Mouse (Mus musculus) mature B cell (primary cell): Measurements from ENCODE around the gene Kcnk2.

ENCODE experiments used
- in situ Hi-C: fragments of 300-500 bp; cut with MboI; formaldehyde crosslinking; loops from 2 replicates; pipeline ENCODE4 v1.14.3; 2019

The Kcnk2 gene

DNA sequence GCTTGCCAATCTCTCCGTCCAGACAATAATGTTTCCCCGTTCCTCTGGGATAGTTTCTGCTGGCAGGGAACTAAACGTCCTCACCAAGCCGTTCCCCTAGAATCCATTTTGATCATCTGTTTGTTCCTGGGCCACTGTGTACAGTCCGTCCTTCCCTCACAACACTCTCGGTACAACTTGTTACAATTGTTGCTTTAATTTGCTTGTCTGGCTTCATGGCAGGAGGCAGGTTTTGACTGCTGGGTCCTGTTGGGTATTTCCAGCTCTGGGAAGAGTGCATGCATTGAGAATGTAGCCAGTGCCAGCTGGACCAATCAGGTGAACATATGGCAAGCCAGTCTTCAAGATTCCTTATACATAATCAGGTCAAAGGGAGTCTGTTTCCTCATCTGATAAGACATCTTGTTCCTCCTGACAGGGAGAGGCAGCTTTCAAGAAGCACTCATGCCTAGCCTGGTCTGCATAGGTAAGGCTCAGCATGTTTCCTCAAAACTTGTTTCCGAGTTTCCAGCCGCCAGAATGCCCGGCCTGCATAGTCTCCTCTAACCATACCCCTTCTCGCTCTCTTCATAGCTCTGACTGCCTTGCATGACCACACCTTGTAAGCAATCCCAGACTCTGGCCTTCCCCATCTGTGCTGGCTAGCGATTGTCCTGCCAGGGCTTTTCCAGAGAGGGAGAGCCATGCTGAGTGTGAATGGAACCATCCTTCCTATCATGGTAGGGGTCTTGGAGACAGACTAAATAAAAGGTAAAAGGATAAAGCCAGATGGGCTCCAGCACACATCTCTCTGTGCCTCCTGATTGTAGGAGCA, 184.1 kb downstream of the Kcnk2 start:
- in situ Hi-C loops: no loop called here

GRCm38 (mm10) chr1:189215131-189215530, 186.9 kb downstream of the Kcnk2 start:
- in situ Hi-C loops: no loop called here

GRCm38 (mm10) chr1:189214477-189214876, 187.6 kb downstream of the Kcnk2 start:
- in situ Hi-C loops: no loop called here

- in situ Hi-C loops: no loop called here
Observed at GRCm38 (mm10) chr1:189209715-189210108, 192.4 kb downstream of the Kcnk2 start.

DNA sequence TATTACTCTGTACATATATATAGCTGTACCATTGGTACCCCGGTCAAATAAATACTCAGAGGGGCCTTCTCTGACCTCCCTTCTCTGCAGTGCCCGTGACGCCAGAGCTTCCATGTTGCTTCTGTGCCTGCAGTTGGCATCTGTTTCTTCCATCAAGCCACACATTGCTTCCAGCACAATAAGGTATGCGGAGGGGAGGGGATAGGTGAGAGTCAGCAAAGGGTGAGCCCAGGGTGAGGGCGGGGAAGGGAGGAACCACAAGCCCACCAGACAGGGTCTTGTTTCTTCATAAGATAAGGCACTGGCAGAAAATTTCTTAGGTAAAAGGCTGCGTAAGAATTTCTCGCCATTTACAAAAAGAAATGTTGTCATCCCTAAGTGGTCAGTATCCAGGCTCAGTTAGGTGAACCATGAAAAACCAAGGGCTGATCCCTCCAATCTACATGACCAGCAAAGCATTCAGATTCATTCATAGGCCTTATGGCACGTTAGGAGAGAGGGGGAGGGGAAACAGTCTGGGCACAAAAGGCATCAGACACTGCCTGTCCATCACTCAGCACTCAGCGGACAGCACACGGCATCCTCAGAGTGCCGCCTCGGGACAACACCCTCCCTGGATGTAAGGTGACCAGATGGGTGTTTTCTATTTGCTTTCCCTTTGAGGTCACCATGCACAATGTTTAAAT, 192.9 kb downstream of the Kcnk2 start:
- in situ Hi-C loops: no loop called here

DNA sequence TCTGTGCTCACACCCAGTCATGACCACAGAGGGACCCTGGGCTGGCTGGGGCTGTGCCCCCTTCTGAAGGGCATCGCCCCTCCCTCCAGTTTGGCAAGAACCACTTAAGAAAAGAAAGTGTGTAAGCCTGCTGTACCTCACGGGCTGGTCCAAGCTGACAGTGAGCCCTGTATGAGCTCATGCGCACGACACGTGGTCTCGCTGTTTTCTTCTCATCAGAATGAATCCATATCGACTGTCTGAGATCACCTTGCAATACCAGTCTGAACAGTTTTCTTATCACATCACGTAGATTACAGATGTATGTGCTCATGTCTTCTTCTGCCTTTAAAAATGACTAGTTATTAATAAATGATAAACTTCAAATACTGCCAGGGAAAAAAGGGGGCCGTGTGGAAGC, 193.5 kb downstream of the Kcnk2 start:
- in situ Hi-C loops: no loop called here

GRCm38 (mm10) chr1:189195758-189196157, 206.3 kb downstream of the Kcnk2 start:
- in situ Hi-C loops: no loop called here

DNA sequence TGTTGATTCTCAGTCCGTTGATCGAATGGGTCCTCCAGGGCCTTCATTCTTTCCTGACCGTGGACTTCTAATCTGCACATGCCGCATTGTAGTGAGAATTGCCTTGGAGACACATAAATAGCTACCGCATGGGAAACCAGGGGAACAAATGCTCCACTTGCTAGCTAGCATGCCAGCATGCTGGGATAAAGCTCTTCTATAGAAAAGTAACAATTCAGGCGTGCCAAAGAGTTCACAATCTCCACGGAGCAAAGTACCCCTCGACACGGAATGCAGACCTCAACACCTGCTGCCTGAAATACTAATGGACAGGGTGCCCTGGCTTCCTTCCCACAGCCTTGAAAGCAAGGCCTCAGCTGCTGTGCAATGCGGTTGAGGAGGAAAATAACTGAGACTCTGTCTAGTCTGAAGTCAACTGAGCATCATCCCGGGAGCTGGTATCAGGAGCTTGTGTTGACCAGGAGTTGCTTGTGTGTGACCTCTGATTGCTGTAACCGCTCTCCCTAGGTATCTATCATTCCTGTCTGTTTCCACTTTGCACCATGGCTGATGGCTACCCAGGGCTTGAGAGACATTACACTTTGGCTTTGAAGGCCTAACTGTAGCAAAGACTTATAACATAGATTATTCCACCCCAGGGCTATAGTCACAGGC, 214.2 kb downstream of the Kcnk2 start:
- in situ Hi-C loops: no loop called here

GRCm38 (mm10) chr1:189185206-189185750, 216.8 kb downstream of the Kcnk2 start:
- in situ Hi-C loops: no loop called here

DNA sequence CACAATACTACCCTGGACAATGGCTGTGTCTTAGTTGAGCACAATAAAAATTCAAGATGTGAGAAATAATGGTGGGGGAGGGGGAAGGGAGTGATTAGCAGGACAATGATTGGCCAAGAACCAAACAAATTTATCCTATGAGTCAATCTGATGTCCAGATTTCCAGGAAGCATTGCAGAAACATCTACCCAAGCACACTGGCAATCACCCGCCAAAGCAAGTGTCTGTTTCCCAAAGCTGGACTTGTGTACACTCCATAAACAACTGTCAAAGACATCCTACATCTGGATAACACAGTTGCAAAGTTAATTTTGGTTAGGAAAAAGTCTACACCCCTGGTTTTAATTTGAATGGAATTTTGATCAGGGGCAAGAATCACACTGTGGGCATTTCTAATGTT, 224.3 kb downstream of the Kcnk2 start:
- in situ Hi-C loops: no loop called here

DNA sequence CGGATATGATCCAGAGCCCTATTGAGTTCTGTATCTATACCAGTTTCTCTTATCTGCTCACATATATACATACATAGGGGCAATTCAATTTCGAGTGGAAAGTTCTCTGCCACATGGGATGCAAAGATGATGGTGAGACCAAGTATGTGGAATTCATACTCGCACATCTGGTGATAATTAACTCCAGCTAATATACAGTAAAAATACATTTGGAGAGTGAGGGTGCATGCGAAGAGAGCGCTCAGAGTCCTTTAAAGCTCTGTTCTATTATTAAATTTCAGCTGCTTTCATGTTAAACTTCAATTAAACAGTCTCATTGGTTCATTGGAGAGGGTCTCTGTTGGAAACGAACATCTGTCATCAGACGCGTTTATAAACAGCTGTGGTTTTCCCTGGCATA, 228.6 kb downstream of the Kcnk2 start:
- in situ Hi-C loops: no loop called here

GRCm38 (mm10) chr1:189171138-189171537, 230.9 kb downstream of the Kcnk2 start:
- in situ Hi-C loops: no loop called here

GRCm38 (mm10) chr1:189165756-189166155, 236.3 kb downstream of the Kcnk2 start:
- in situ Hi-C loops: no loop called here

GRCm38 (mm10) chr1:189165141-189165540, 236.9 kb downstream of the Kcnk2 start:
- in situ Hi-C loops: no loop called here

GRCm38 (mm10) chr1:189164721-189165120, 237.4 kb downstream of the Kcnk2 start:
- in situ Hi-C loops: no loop called here

DNA sequence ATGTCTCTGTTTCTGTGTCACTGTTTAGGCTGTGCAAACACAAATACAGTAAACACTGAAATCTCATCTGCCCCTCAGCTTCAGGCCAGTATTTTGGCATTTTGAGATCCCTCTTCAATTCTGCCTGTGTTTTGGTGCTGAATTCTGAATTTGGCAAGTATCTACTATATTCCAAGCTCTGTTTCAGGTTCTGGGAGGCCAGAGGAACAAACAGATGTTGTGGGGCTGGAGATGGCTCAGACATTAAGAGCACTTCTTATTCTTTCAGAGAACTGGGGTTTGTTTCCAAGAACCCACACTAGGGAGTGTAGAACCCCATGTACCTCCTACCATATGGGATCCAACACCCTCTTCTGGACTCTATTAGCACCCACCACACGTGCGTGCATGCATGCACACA, 237.8 kb downstream of the Kcnk2 start:
- in situ Hi-C loops: no loop called here
